Mouse (Mus musculus) liver, postnatal 0 days (tissue): ENCODE measurements at regions not wholly inside any gene's neighbourhood (a gene's known extent, or its start where the extent isn't known, plus 50 kb on each side); places are given as distances from the start of the nearest gene placed in this dataset.

Experiments used
- ATAC-seq: fragments of 200-750 bp; cut with Nextera tagmentation; 2 replicates; pipeline ENCODE4 v1.8.0; 2017; ENCODE audit warnings: mild to moderate bottlenecking, moderate library complexity
- DNase-seq: peaks from one replicate; pipeline ENCODE4 v3.0.0-alpha.2; 2016
- H3K27ac ChIP-seq: fragments of 300-500 bp; sonication (generic); 2 replicates; pipeline ENCODE4 v1.5.1; 2014; ENCODE audit warnings: antibody characterized with exemption, moderate library complexity, mild to moderate bottlenecking, low read depth
- H3K27me3 ChIP-seq: fragments of 300-500 bp; sonication (generic); 2 replicates; pipeline ENCODE4 v1.6.1; 2014; ENCODE audit warnings: low read length, control low read depth, mixed read lengths; ENCODE audit not compliant: insufficient read depth
- H3K36me3 ChIP-seq: fragments of 300-500 bp; sonication (generic); replicated peaks from 2 replicates; pipeline ENCODE4 v1.6.1; 2014; ENCODE audit warnings: mild to moderate bottlenecking, control low read depth, low read length, moderate library complexity, mixed read lengths; ENCODE audit not compliant: insufficient read depth
- H3K4me1 ChIP-seq: fragments of 300-500 bp; sonication (generic); 2 replicates; pipeline ENCODE4 v1.6.1; 2014; ENCODE audit warnings: antibody characterized with exemption, mild to moderate bottlenecking, control low read depth; ENCODE audit not compliant: insufficient read depth
- H3K4me2 ChIP-seq: fragments of 300-500 bp; sonication (generic); 2 replicates; pipeline ENCODE4 v1.6.1; 2014; ENCODE audit warnings: low read depth, mild to moderate bottlenecking, low read length, moderate library complexity, mixed read lengths
- H3K4me3 ChIP-seq: fragments of 300-500 bp; sonication (generic); 2 replicates; pipeline ENCODE4 v1.5.1; 2014; ENCODE audit warnings: low read depth, low read length
- H3K9ac ChIP-seq: fragments of 300-500 bp; sonication (generic); replicated peaks from 2 replicates; pipeline ENCODE4 v1.6.1; 2014; ENCODE audit warnings: mild to moderate bottlenecking, moderate library complexity
- H3K9me3 ChIP-seq: fragments of 300-500 bp; sonication (generic); 2 replicates; pipeline ENCODE4 v1.6.1; 2016; ENCODE audit warnings: mild to moderate bottlenecking, control low read depth, low read length, mixed read lengths
- CTCF ChIP-seq: sonication (generic); IDR thresholded peaks from 2 replicates; pipeline ENCODE4 v1.5.1; 2016; ENCODE audit warnings: antibody characterized with exemption, low read depth
- EP300 ChIP-seq: IDR thresholded peaks from 2 replicates; pipeline ENCODE4 v1.6.1; 2016; ENCODE audit warnings: antibody characterized with exemption, low read depth, mild to moderate bottlenecking
- WGBS: fragments of 180-500 bp; shearing (Covaris S2); extraction: QIAGEN DNeasy Blood & Tissue Kit; methylation state at CpG from one replicate; pipeline ENCODE4 v1.1.7; 2014; ENCODE audit not compliant: insufficient replicate concordance; 5-methylcytosine and 5-hydroxymethylcytosine counted together

DNA sequence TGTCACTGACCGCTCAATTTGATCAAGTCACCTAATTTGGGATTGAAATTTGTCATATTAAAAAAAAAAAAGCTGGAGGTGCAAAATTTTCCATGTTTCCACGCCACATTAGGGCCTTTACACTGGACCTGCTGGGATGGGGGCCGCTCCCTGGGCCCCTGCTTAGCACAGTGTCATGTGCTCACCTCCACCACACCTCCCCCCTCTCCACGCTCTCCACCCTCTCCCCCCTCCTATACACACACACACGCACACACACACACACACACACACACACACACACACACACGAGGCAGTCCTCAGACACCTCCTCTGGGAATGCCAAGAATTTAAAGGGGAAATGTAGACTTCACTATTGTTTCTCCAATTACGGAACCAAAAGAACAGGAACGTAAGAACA is 156.8 kb upstream of the Arid2 start:
- H3K9ac ChIP-seq: no peak overlapping the region
- WGBS: 76% methylated on average over 8 of the region's 8 CpGs
- DNase-seq (no peak), ATAC-seq (no peak)
- no peak for TF ChIP-seq CTCF
- no peaks in the 10 kb centered on the region for H3K27me3 ChIP-seq
- no peaks in the 10 kb centered on the region for H3K9me3 ChIP-seq
- no peak overlapping the region for H3K4me2 ChIP-seq
- no peaks in the 10 kb centered on the region for H3K4me1 ChIP-seq
- H3K27ac ChIP-seq: no peak overlapping the region
- H3K36me3 ChIP-seq: no peaks in the 10 kb centered on the region
- H3K4me3 ChIP-seq: no peak overlapping the region

DNA sequence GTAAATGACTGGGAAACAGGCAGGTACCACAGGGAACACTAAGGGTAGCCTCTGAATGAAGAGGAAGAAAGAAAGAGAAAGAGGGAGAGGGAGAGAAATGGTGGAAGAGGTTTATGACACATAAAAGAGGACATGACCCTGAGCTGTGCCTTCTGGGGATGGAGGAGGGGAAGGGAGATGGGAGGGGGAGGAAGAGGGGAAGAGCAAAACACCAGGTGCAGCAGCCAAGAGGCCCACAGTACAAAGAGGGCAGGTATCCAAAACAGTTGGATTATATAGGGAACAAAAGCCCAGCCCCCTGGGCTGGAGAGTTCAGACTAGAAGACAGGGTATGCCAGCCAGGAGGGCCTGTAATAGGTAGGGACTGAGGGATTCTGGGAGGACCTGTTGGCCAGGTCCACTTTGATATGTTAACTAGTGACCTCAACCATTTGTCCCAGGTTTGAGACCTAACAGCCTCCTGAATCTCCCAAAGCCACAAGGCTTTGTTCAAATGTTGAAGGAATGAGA is 155.7 kb upstream of the Arid2 start:
- no peaks in the 10 kb centered on the region for H3K9me3 ChIP-seq
- no peak for ATAC-seq

DNA sequence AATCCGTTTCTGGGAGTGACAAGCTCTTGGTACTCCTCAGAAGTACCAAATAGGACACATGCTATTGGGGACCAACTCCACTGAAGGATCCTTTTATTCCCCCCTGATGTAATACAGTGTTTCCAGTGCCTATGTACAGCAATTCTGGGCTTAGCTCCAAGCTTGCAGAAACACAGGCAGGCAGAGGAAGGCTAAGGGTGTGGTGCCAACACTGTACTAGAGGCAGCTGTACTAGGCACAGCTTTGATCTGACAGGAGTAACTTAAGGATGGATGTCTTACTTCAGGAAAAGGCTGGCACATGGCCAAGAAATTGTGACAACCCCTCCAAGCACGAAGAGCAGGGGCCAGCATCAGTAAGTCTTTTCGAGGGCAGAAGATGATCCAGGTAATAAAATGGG is 154.7 kb upstream of the Arid2 start:
- H3K9me3 ChIP-seq: no peaks in the 10 kb centered on the region
- WGBS: 61% methylated on average over 3 of the region's 3 CpGs
- H3K9ac ChIP-seq: no peak overlapping the region
- no peaks in the 10 kb centered on the region for H3K4me1 ChIP-seq
- H3K27me3 ChIP-seq: no peaks in the 10 kb centered on the region
- TF ChIP-seq CTCF (no peak), EP300 (no peak)
- H3K4me2 ChIP-seq: no peak overlapping the region
- no peak overlapping the region for H3K4me3 ChIP-seq
- H3K36me3 ChIP-seq: no peaks in the 10 kb centered on the region
- no peak overlapping the region for H3K27ac ChIP-seq
- ATAC-seq: no peak
- no peak for DNase-seq

More for the DNA sequence above, 155.7 kb upstream of the Arid2 start:
- Histone ChIP-seq H3K4me2 (no peak overlapping the region), H3K36me3 (no peaks in the 10 kb centered on the region), H3K27me3 (no peaks in the 10 kb centered on the region), H3K4me1 (no peaks in the 10 kb centered on the region), H3K4me3 (no peak overlapping the region), H3K27ac (no peak overlapping the region), H3K9ac (no peak overlapping the region)
- no peak for TF ChIP-seq EP300
- no peak for TF ChIP-seq CTCF
- no peak for DNase-seq

DNA sequence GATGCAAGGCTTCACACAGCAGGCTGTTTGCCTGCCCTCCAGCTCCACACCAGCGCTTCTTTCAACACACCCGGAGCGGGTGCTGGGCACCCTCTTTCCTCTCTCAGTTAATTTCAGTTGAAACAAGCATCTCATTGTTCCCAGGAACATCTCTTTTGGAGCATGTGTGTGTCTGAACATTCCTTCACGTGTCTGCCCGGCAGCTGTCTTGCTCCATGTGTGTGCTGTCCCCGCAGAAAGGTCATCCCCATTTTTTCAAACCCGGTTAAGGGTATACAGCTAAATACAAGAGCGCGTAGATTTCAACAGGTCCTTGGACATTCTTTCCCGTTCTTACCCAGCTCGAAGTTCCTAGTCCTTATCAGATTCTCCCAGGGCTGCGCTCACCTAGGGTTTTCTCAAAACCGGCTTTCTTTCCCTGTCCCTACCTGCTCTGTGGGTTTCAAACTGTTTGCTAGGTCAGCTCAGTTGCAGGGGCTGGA is 152.0 kb upstream of the Arid2 start:
- DNase-seq (no peak), ATAC-seq (no peak)
- H3K27ac ChIP-seq: no peak overlapping the region
- no peak overlapping the region for H3K4me3 ChIP-seq
- no peaks in the 10 kb centered on the region for H3K36me3 ChIP-seq
- H3K27me3 ChIP-seq: no peaks in the 10 kb centered on the region
- H3K4me1 ChIP-seq: no peaks in the 10 kb centered on the region
- no peak for TF ChIP-seq CTCF
- no peak for TF ChIP-seq EP300
- H3K4me2 ChIP-seq: peak overlapping the region; percentile 35; the same call in 1 of the 2 replicates
- WGBS: 36% methylated on average over 13 of the region's 13 CpGs
- H3K9me3 ChIP-seq: no peaks in the 10 kb centered on the region
- H3K9ac ChIP-seq: no peak overlapping the region

DNA sequence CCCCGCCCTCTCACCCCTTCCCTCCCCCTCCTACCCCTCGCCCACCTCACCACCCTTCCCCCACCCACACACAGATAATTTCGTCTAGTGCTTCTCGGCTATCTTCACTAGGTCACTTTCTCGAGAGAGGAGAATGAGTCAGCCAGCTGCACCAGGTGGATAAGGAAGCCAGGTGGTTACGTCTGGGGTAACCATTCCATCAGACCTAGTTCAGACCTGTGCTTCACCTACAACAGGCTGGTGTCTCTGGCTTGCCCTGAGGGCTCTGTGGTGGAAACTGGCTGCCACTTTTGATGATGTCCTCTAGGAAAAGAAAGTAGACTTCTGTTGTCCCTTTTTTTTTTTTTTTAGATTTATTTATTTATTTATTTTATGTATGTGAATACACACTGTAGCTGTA is 151.5 kb upstream of the Arid2 start:
- no peak overlapping the region for H3K9ac ChIP-seq
- no peaks in the 10 kb centered on the region for H3K27me3 ChIP-seq
- no peaks in the 10 kb centered on the region for H3K9me3 ChIP-seq
- ATAC-seq (no peak), DNase-seq (no peak)
- no peak overlapping the region for H3K27ac ChIP-seq
- WGBS: 38% methylated on average over 6 of the region's 6 CpGs
- H3K4me1 ChIP-seq: no peaks in the 10 kb centered on the region
- H3K4me2 ChIP-seq: 0 out of 2 replicates have a peak overlapping the region, but pooled peaks have one; percentile 35
- TF ChIP-seq EP300: no peak
- TF ChIP-seq CTCF: no peak
- no peaks in the 10 kb centered on the region for H3K36me3 ChIP-seq
- H3K4me3 ChIP-seq: no peak overlapping the region

DNA sequence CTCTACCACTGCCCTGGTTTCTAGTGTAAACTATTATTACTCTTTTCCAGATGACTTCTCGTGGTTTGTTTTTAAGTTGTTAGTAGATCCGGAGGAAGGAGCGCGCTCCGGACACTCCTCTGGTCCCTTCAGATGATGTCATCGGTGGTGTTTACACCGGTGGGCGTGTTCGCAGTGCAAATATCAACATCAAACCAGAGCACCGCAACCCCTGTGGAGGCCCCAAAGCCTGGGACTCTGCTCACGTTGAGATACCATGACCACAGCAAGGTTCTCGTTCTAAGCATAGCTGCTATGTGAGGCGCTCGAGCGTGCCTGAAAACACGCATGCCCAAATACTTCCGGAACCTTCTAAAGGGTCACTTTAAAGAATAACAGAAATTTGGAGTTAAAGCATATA is 149.8 kb upstream of the Arid2 start:
- DNase-seq: no peak
- Histone ChIP-seq H3K4me2 (no peak overlapping the region), H3K27ac (no peak overlapping the region), H3K36me3 (no peaks in the 10 kb centered on the region), H3K9me3 (no peaks in the 10 kb centered on the region), H3K9ac (no peak overlapping the region), H3K4me1 (no peaks in the 10 kb centered on the region), H3K27me3 (no peaks in the 10 kb centered on the region), H3K4me3 (no peak overlapping the region)
- 83% methylated on average over 17 of the region's 17 CpGs for WGBS
- TF ChIP-seq EP300 (no peak), CTCF (no peak)
- no peak for ATAC-seq

DNA sequence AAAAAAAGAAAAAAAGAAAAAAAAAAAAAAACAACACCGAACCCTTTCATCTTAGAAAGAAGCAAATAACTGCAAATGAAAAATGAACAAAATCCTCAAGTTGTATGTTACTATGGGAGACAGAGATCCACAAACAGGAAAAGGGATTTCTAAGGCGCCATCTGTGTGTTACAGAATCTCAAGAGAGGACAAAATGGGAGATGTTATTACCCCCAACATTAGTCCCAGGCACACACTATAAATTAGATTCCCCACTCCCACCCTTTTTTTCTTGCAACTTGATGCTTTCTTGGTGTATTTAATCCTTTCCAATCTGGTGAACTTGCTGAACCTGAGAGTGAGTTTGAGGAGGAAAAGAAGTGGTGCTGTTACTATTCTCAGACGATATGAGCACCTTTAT is 149.4 kb upstream of the Arid2 start:
- TF ChIP-seq EP300: no peak
- TF ChIP-seq CTCF: no peak
- Histone ChIP-seq H3K36me3 (no peaks in the 10 kb centered on the region), H3K27me3 (no peaks in the 10 kb centered on the region), H3K9ac (no peak overlapping the region), H3K4me2 (no peak overlapping the region), H3K4me3 (no peak overlapping the region), H3K4me1 (no peaks in the 10 kb centered on the region), H3K27ac (no peak overlapping the region), H3K9me3 (no peaks in the 10 kb centered on the region)
- ATAC-seq: no peak
- WGBS: 85% methylated on average over 3 of the region's 3 CpGs
- no peak for DNase-seq
